Mouse (Mus musculus) E14TG2a.4 (cell line): ENCODE data around the gene Nup93.
A peak's percentile ranks its signal among the peaks of the same experiment; 100 is the strongest.

Experiments used
- H3K27me3 ChIP-seq: 2 replicates; pipeline ENCODE4 v1.6.1; 2014; ENCODE audit warnings: low read length, control low read depth; ENCODE audit not compliant: insufficient read depth
- H3K36me3 ChIP-seq: 2 replicates; pipeline ENCODE4 v1.6.1; 2014; ENCODE audit warnings: low read length, control low read depth; ENCODE audit not compliant: insufficient read depth
- H3K4me1 ChIP-seq: replicated peaks from 2 replicates; pipeline ENCODE4 v1.6.1; 2014; ENCODE audit warnings: low read depth, low read length, control low read depth
- H3K4me3 ChIP-seq: replicated peaks from 2 replicates; pipeline ENCODE4 v1.5.1; 2014; ENCODE audit warnings: mild to moderate bottlenecking, low read length
- H3K9me3 ChIP-seq: 2 replicates; pipeline ENCODE4 v1.6.1; 2014; ENCODE audit warnings: low read length, control low read depth
- CTCF ChIP-seq: conservative IDR thresholded peaks from 2 replicates; pipeline ENCODE4 v1.5.1; 2014; ENCODE audit warnings: low read length
- NANOG ChIP-seq: IDR thresholded peaks from 2 replicates; pipeline ENCODE4 v1.6.1; 2014; ENCODE audit warnings: borderline replicate concordance, low read length, mixed read lengths
- POU5F1 ChIP-seq: IDR thresholded peaks from 2 replicates; pipeline ENCODE4 v1.6.1; 2014; ENCODE audit warnings: low read length, borderline replicate concordance

Nup93 gene

GRCm38 (mm10) chr8:94173848-94174403, 40.4 kb upstream of the Nup93 start:
- TF ChIP-seq NANOG (no peak), POU5F1 (no peak), CTCF (no peak)
- Histone ChIP-seq H3K27me3 (peaks cover 32% of the 10 kb centered on the region), H3K4me3 (peak overlapping the region; percentile 89), H3K36me3 (no peaks in the 10 kb centered on the region), H3K4me1 (peaks cover 66% of the 10 kb centered on the region), H3K9me3 (no peaks in the 10 kb centered on the region)

GRCm38 (mm10) chr8:94174619-94175213, 39.6 kb upstream of the Nup93 start:
- Histone ChIP-seq H3K4me1 (peaks cover 66% of the 10 kb centered on the region), H3K27me3 (peaks cover 39% of the 10 kb centered on the region), H3K4me3 (0 out of 2 replicates have a peak overlapping the region, but pooled peaks have one; percentile 89), H3K36me3 (no peaks in the 10 kb centered on the region), H3K9me3 (no peaks in the 10 kb centered on the region)
- TF ChIP-seq NANOG, result no peak
- TF ChIP-seq POU5F1, result no peak
- no peak; the same call in 1 of the 2 replicates for TF ChIP-seq CTCF

GRCm38 (mm10) chr8:94177716-94178390, 36.5 kb upstream of the Nup93 start:
- no peaks in the 10 kb centered on the region for H3K36me3 ChIP-seq
- H3K27me3 ChIP-seq, result peaks cover 39% of the 10 kb centered on the region
- no peak for TF ChIP-seq CTCF
- no peak for TF ChIP-seq POU5F1
- no peak for TF ChIP-seq NANOG
- no peak overlapping the region for H3K4me3 ChIP-seq
- H3K9me3 ChIP-seq, result no peaks in the 10 kb centered on the region
- peaks cover 76% of the 10 kb centered on the region for H3K4me1 ChIP-seq

- peaks cover 78% of the 10 kb centered on the region for H3K4me1 ChIP-seq
- no peaks in the 10 kb centered on the region for H3K9me3 ChIP-seq
- H3K36me3 ChIP-seq, result no peaks in the 10 kb centered on the region
- peaks cover 41% of the 10 kb centered on the region for H3K27me3 ChIP-seq
- H3K4me3 ChIP-seq, result peak within 1 kb of the TSS; percentile 86
- TF ChIP-seq POU5F1, result no peak
- no peak for TF ChIP-seq CTCF
Observed at GRCm38 (mm10) chr8:94178857-94179712, 35.3 kb upstream of the Nup93 start, which contains the start of gene Mt1. Gene Mt1, plus strand, starts transcription at chr8:94179082.

- H3K36me3 ChIP-seq, result no peaks in the 10 kb centered on the region
- H3K9me3 ChIP-seq, result no peaks in the 10 kb centered on the region
- TF ChIP-seq CTCF, result no peak
- TF ChIP-seq NANOG, result no peak
- TF ChIP-seq POU5F1, result no peak
- H3K4me1 ChIP-seq, result peaks cover 77% of the 10 kb centered on the region
- H3K27me3 ChIP-seq, result peaks cover 45% of the 10 kb centered on the region
- H3K4me3 ChIP-seq, result peak overlapping the region; percentile 86
Observed at GRCm38 (mm10) chr8:94179713-94180560, 34.4 kb upstream of the Nup93 start.

GRCm38 (mm10) chr8:94180561-94180908, 33.8 kb upstream of the Nup93 start:
- peaks cover 45% of the 10 kb centered on the region for H3K27me3 ChIP-seq
- no peaks in the 10 kb centered on the region for H3K36me3 ChIP-seq
- H3K4me3 ChIP-seq, result peak overlapping the region; percentile 86
- TF ChIP-seq POU5F1, result no peak
- no peak for TF ChIP-seq NANOG
- TF ChIP-seq CTCF, result no peak
- H3K4me1 ChIP-seq, result peaks cover 74% of the 10 kb centered on the region
- H3K9me3 ChIP-seq, result no peaks in the 10 kb centered on the region

- Histone ChIP-seq H3K4me1 (peaks cover 81% of the 10 kb centered on the region), H3K36me3 (no peaks in the 10 kb centered on the region), H3K9me3 (no peaks in the 10 kb centered on the region), H3K27me3 (peaks cover 50% of the 10 kb centered on the region), H3K4me3 (peak overlapping the region; percentile 65)
- no peak for TF ChIP-seq POU5F1
- no peak for TF ChIP-seq NANOG
- no peak for TF ChIP-seq CTCF
Observed at GRCm38 (mm10) chr8:94182055-94182929, 32.1 kb upstream of the Nup93 start.
